Mouse (Mus musculus) lung, adult 10 weeks (tissue): ENCODE measurements around the gene Olfr1497. TPM values are rescaled to one million over a fixed set of nuclear protein-coding genes. Genes with fewer than 3 reads are reported as not detected.

Experiments
- polyA plus RNA-seq: library from polyadenylated mRNA; stranded (reverse); fragments of 350-450 nt; fragmentation: Illumina TruSeq; extraction: RNeasy Lipid Tissue Mini Kit (QIAGEN cat#74804); gene quantifications from one replicate; pipeline ENCODE4 v1.2.3, GENCODE M21; 2014; ENCODE audit warnings: low read depth, low replicate concordance; ENCODE audit not compliant: insufficient read depth

The Olfr1497 gene
- polyA plus RNA-seq: not detected

DNA sequence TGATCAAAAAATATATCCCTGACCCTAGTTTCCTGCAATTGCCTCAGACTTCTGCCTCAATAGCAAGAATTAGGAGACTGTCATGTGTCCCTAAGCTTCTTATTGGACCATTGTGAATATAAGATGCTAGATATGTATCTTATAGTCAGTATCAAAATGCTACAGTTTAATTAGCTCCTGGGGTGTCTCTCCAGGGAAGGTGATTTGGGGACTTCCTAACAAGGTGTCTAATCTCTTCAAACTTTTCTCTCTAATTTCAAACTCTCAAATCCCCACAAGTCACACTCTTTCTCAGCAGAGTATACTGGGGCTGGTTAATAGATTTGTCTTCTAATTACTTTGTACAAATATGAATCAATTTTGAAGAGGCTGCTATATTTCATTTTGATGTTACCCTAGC lies at the start of gene Olfr1497:
Olfr1497 (minus strand) TSS at position 101 of the 400 bp plus-strand sequence.

DNA sequence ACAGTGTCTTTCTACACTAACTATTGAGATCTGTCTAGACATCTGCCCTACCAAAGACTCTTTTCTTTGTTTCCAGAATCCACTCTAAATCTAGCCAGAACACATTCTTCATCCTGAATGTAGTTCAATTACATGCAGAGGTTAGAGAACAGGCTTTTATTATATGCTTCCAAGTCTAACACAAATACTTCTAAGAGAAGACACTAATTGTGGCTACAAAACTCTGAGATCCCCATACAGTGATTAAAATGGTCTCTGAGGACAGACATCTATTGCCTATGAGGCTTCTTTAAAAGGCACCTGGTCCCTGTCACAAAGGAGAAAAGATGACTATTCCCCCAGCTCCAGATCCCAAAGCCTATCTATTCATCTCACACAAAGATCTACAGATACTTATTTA lies 32.4 kb upstream of the Olfr1497 start, which contains the start of gene Olfr1500:
Olfr1500 (minus strand) TSS at position 101 of the 400 bp plus-strand sequence.

DNA sequence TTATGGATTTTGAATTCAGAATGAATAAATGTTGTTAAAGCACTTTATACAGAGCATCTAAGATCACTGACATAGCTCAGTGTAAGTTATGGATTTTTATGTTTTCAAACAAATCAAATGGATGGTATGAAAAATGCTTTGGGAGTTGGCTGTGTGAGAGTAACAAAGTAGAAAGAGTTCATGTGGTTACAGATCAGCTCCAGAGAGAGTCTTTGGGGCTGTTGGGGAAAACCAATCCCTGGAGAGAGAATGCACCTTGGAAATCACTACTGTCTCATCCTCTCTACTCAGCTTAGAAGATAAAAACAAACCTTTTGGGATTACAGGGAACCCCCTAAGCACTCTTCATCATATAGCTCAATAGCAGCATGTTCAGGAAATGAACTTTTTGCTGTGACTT lies 21.3 kb upstream of the Olfr1497 start, which contains the start of gene Olfr1499:
Olfr1499 (minus strand) TSS at position 101 of the 400 bp plus-strand sequence.

DNA sequence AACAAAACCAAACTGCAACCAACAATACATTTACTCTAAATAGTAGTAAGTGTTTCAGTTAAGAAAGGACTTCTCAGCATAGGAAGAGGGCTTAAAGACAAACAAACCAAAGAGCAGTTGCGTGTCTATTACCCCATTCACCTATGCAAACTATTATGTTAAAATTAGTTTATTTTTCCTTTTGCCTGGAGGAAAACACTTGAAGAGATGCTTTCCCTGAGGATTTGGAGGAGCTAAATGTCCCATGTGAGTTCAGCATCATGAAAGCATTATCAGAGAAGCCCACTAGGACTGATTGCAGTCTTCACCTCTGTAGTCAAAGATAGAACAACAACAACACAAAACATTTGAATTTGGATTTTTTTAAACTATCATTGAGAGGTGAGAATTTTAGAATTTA lies 20.4 kb downstream of the Olfr1497 start, which contains the start of gene Olfr1496:
Olfr1496 (plus strand) TSS at position 301 of the 400 bp plus-strand sequence.

DNA sequence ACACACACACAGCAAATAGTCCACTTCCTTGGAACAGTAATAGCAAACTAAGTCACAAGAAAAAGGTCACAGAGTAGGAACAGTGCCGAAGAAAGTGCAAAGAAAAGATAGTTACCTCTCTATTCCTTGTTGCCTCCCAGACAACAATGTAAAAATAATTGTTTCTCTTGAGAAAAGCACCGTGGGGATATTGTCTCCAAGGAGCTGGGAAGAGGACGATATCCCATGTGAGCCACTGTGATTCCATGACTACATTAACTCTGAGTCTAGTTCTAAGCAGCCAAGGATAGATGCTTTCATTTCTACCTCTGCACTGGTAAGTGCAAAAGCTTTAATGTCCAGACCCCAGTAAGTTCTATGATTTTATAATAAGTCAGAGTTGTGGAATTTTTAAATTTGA lies 33.7 kb downstream of the Olfr1497 start, which contains the start of gene Olfr1495:
Olfr1495 (plus strand) TSS at position 301 of the 400 bp plus-strand sequence.

Other genes with a start within 250 kb of the Olfr1497 start
- not detected for gene Olfr1484, start 214.7 kb downstream of the Olfr1497 start, polyA plus RNA-seq
- gene Olfr1487, start 180.8 kb downstream of the Olfr1497 start, polyA plus RNA-seq: not detected
- gene Olfr1489, start 166.6 kb downstream of the Olfr1497 start, polyA plus RNA-seq: not detected
- gene Olfr1490, start 147.1 kb downstream of the Olfr1497 start, polyA plus RNA-seq: not detected
- not detected for gene Olfr1491, start 100.9 kb downstream of the Olfr1497 start, polyA plus RNA-seq
- not detected for gene Olfr1493-ps1, start 74.9 kb downstream of the Olfr1497 start, polyA plus RNA-seq
- gene Olfr1494, start 58.5 kb downstream of the Olfr1497 start, polyA plus RNA-seq: not detected
- not detected for gene Olfr1495, start 33.6 kb downstream of the Olfr1497 start, polyA plus RNA-seq
- not detected for gene Olfr1496, start 20.3 kb downstream of the Olfr1497 start, polyA plus RNA-seq
- gene Olfr1499, start 21.2 kb upstream of the Olfr1497 start, polyA plus RNA-seq: not detected
- not detected for gene Olfr1500, start 32.3 kb upstream of the Olfr1497 start, polyA plus RNA-seq
- gene Olfr1501, start 52.5 kb upstream of the Olfr1497 start, polyA plus RNA-seq: not detected
- gene Olfr1502, start 63.6 kb upstream of the Olfr1497 start, polyA plus RNA-seq: not detected
- not detected for gene Olfr1504, start 99.7 kb upstream of the Olfr1497 start, polyA plus RNA-seq
- gene Olfr1505, start 115.3 kb upstream of the Olfr1497 start, polyA plus RNA-seq: not detected